Mouse (Mus musculus) kidney, postnatal 14 days (tissue): ENCODE data around the gene Slc22a12.

Source experiments
- DNase-seq: peaks from one replicate; pipeline ENCODE4 v3.0.0; 2022; ENCODE audit warnings: mixed read lengths

Gene Slc22a12

DNA sequence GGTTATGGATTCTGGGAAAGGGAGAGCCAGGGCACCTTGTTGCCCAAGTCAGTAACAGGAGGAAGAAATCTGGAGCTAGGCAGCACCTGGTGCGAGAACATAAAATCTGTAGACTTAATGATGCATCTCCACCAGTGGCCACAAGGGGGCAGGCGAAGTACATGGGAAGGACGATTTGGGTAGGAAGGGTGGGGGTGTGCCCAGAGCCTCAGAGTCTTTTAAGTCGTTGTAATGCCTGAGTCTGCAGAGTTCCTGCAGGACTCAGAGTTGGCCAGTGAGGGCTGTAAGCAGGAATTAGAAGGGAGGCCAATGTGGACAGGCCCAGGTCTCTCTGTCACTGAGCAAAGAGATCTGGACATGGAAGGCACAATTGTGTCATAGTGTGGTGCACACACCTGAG is 53.8 kb downstream of the Slc22a12 start:
- peak; percentile 86 for DNase-seq
